Mouse (Mus musculus) liver, embryonic 14.5 days (tissue): ENCODE data around the gene Adgrl2. TPM values are rescaled to one million over a fixed set of nuclear protein-coding genes. Genes with fewer than 3 reads are reported as not detected.

Source experiments
- ATAC-seq: fragments of 200-750 bp; cut with Nextera tagmentation; 2 replicates; pipeline ENCODE4 v1.8.0; 2017; ENCODE audit warnings: moderate number of reproducible peaks, mild to moderate bottlenecking, moderate library complexity; ENCODE audit not compliant: insufficient read depth
- DNase-seq, 3 experiments: peaks; one replicate each; pipeline ENCODE4 v3.0.0-alpha.2; 2012 to 2013; ENCODE audit warnings: low read depth in 3 of 3, low spot score in 3 of 3
- H3K27ac ChIP-seq: fragments of 300-500 bp; sonication (generic); 2 replicates; pipeline ENCODE4 v1.5.1; 2014; ENCODE audit warnings: moderate library complexity, mild to moderate bottlenecking, control low read depth, inconsistent platforms
- H3K27me3 ChIP-seq: fragments of 300-500 bp; sonication (generic); 2 replicates; pipeline ENCODE4 v1.6.1; 2014; ENCODE audit warnings: mild to moderate bottlenecking, low read length, moderate library complexity; ENCODE audit not compliant: control insufficient read depth, insufficient read depth
- H3K36me3 ChIP-seq: fragments of 300-500 bp; sonication (generic); replicated peaks from 2 replicates; pipeline ENCODE4 v1.6.1; 2014; ENCODE audit warnings: low read depth; ENCODE audit not compliant: control insufficient read depth, insufficient read depth
- H3K4me1 ChIP-seq, 2 experiments: fragments of 200-500 bp in 1 of 2; fragments of 300-500 bp in 1 of 2; sonication (generic) in 1 of 2; replicated peaks; 2 replicates each; pipeline ENCODE4 v1.6.1; 2012 to 2014; ENCODE audit warnings: antibody characterized with exemption in 1 of 2, inconsistent platforms in 1 of 2, low read length in 1 of 2; ENCODE audit not compliant: control insufficient read depth in 2 of 2, insufficient read depth in 2 of 2
- H3K4me2 ChIP-seq: fragments of 300-500 bp; sonication (generic); 2 replicates; pipeline ENCODE4 v1.6.1; 2014; ENCODE audit warnings: low read depth, mild to moderate bottlenecking, control low read depth, moderate library complexity
- H3K4me3 ChIP-seq, 2 experiments: fragments of 200-500 bp in 1 of 2; fragments of 300-500 bp in 1 of 2; sonication (generic) in 1 of 2; 2 replicates each; pipeline ENCODE4 v1.5.1; 2012 to 2014; ENCODE audit warnings: low read depth in 2 of 2, low read length in 2 of 2, mild to moderate bottlenecking in 2 of 2, control low read depth in 1 of 2, inconsistent platforms in 1 of 2, moderate library complexity in 1 of 2; ENCODE audit not compliant: insufficient read depth in 1 of 2
- H3K9ac ChIP-seq: fragments of 300-500 bp; sonication (generic); replicated peaks from 2 replicates; pipeline ENCODE4 v1.6.1; 2014; ENCODE audit warnings: mild to moderate bottlenecking, control low read depth, moderate library complexity
- H3K9me3 ChIP-seq: fragments of 300-500 bp; sonication (generic); 2 replicates; pipeline ENCODE4 v1.6.1; 2016; ENCODE audit warnings: low read length, mixed read lengths; ENCODE audit not compliant: control insufficient read depth
- CTCF ChIP-seq: IDR thresholded peaks from 2 replicates; pipeline ENCODE4 v1.5.1; 2016; ENCODE audit warnings: antibody characterized with exemption, low read depth, control low read depth
- EP300 ChIP-seq: IDR thresholded peaks from 2 replicates; pipeline ENCODE4 v1.6.1; 2016; ENCODE audit warnings: antibody characterized with exemption, low read depth
- WGBS: fragments of 180-500 bp; shearing (Covaris S2); extraction: QIAGEN DNeasy Blood & Tissue Kit; methylation state at CpG from one replicate; pipeline ENCODE4 v1.1.7; 2014; ENCODE audit not compliant: insufficient replicate concordance; 5-methylcytosine and 5-hydroxymethylcytosine counted together
- polyA plus RNA-seq, 2 experiments: library from polyadenylated mRNA; depleted of rRNA in 1 of 2; stranded (reverse) in 1 of 2; unstranded in 1 of 2; fragments of >200 nt; fragmentation: Nextera tagmentation in 1 of 2; extraction: Ambion mirVana in 1 of 2; gene quantifications; 2 replicates each; pipeline versions ENCODE4 v1.2.1 to v1.2.3; 2012 to 2014

The Adgrl2 gene
- polyA plus RNA-seq, 2 experiments: 3.2 to 3.8 TPM

DNA sequence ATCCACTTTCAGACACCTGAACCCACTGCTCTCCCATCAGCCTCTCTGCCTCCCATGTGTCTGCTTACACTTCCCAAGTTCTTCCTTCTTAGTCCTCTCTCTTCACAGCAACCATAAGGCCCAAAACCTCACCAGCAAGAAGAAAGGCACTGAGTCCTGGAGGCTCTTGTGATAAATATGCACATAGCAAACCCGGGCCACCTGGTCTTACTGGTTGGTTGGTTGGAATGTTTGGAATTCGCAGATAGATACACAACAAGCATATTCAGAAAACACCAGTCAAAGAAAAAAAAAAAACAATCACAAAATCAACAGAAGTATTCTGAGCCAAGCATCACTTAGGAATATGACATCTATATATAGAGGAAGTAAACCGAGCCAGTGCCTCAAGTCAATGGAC, 64.0 kb downstream of the Adgrl2 start:
- no peak overlapping the region for H3K4me3 ChIP-seq
- DNase-seq: no peak
- H3K4me1 ChIP-seq: 0 out of 4 replicates have a peak, but pooled peaks cover 0 to 2% of the 10 kb centered on the region in 2 experiments
- H3K36me3 ChIP-seq: no peaks in the 10 kb centered on the region
- H3K27me3 ChIP-seq: no peaks in the 10 kb centered on the region
- no peak overlapping the region for H3K27ac ChIP-seq
- no peak overlapping the region for H3K9ac ChIP-seq
- no peak overlapping the region for H3K4me2 ChIP-seq
- H3K9me3 ChIP-seq: no peaks in the 10 kb centered on the region
- no peak for TF ChIP-seq CTCF
- no peak for TF ChIP-seq EP300
- 57% methylated on average over 3 of the region's 3 CpGs for WGBS
- no peak for ATAC-seq

DNA sequence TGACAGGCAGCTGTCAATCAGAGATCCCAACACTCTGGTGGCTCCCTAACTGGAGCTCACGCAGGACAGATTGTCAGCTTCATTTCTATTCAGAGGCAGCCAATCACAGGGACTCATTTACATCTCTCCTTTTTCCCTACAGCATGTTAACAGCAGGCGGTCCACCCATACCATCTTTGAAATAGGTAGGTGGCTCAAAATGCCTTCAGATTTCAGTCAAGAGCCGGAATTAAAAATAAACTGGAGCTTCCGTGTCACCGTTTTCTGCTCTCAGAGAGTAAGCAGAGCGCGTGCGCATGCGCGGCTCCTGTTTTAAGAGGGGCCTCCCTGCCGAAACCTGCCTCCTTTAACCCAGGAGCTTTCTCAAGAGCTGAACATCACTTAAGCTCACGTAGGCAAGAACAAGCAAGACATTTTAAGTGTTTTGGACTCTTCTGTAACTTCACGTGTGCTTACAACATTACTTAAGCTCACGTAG, 67.7 kb downstream of the Adgrl2 start:
- WGBS: 76% methylated on average over 14 of the region's 14 CpGs
- no peak overlapping the region for H3K4me3 ChIP-seq
- no peak for ATAC-seq

DNA sequence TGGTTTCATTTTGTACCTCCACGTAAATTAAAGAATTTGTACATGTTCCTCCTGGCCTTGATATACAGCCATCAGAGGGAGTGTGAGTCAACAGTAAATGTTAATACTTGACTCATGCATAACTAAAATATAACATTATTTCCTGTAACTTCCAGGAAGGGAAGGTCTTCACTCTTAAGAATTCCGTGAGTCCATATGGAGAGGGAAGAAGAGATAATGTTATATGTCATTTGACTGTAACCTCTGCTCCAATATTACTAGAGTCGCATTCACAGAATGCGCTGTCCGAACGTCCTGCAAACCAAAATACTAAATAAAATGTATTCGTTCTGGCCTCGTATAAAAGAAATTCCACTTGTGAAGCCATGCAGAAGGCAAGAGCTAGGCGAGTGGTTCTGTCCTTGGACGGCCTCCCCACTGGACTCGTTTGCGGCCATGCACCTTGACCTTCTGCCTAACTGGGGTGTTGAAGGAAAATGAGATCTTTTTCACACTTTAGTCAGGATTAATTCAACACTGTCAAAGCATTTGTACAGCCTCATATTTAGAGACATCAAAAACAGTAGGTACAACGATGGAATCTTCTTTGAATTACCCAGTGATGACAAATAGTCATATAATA, 68.3 kb downstream of the Adgrl2 start:
- no peak for ATAC-seq
- WGBS: 79% methylated on average over 13 of the region's 13 CpGs

More for the DNA sequence above, 67.7 kb downstream of the Adgrl2 start:
- H3K27ac ChIP-seq: no peak overlapping the region
- H3K4me2 ChIP-seq: no peak overlapping the region
- H3K9me3 ChIP-seq: no peaks in the 10 kb centered on the region
- no peak for DNase-seq
- H3K36me3 ChIP-seq: no peaks in the 10 kb centered on the region
- no peak for TF ChIP-seq CTCF
- TF ChIP-seq EP300: no peak
- no peaks in the 10 kb centered on the region for H3K27me3 ChIP-seq
- H3K9ac ChIP-seq: no peak overlapping the region
- peaks cover 0 to 2% of the 10 kb centered on the region in 2 experiments; a peak in 1 of 4 replicates for H3K4me1 ChIP-seq

DNA sequence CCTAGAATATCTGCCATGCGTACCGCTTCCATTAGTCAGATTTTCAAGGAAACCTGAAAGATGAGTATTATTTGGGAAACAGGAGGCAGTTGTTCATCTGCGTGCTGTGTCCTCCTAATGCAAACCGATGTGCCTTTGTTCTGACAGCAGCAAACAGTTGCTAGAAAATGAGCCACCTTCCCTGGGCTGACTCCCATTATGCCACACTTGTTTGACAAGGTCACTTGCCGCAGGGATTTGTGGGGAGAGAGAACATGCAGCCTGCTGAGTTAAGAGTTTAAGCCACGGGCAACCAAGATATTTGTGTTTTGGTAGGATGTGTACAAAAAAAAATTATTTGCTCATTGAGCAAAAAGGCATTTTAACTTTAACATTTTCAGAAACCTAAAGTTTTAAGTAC, 69.5 kb downstream of the Adgrl2 start:
- Histone ChIP-seq H3K9me3 (no peaks in the 10 kb centered on the region), H3K4me2 (no peak overlapping the region), H3K4me3 (no peak overlapping the region), H3K4me1 (peaks cover 0 to 5% of the 10 kb centered on the region in 2 experiments; a peak in 1 of 4 replicates), H3K27me3 (no peaks in the 10 kb centered on the region), H3K9ac (no peak overlapping the region), H3K36me3 (no peaks in the 10 kb centered on the region), H3K27ac (no peak overlapping the region)
- DNase-seq: no peak
- TF ChIP-seq EP300 (no peak), CTCF (no peak)
- WGBS: 74% methylated on average over 6 of the region's 6 CpGs
- ATAC-seq: no peak

More for the DNA sequence above, 68.3 kb downstream of the Adgrl2 start:
- H3K4me3 ChIP-seq: no peak overlapping the region
- no peak overlapping the region for H3K9ac ChIP-seq
- H3K4me2 ChIP-seq: no peak overlapping the region
- H3K9me3 ChIP-seq: no peaks in the 10 kb centered on the region
- TF ChIP-seq CTCF (no peak), EP300 (no peak)
- H3K4me1 ChIP-seq: peaks cover 0 to 2% of the 10 kb centered on the region in 2 experiments; a peak in 1 of 4 replicates
- H3K36me3 ChIP-seq: no peaks in the 10 kb centered on the region
- H3K27ac ChIP-seq: no peak overlapping the region
- DNase-seq: no peak
- no peaks in the 10 kb centered on the region for H3K27me3 ChIP-seq

GRCm38 (mm10) chr3:148918425-148918824, 71.9 kb downstream of the Adgrl2 start:
- H3K27me3 ChIP-seq: no peaks in the 10 kb centered on the region
- TF ChIP-seq EP300 (no peak), CTCF (no peak)
- H3K4me1 ChIP-seq: peaks cover 0 to 5% of the 10 kb centered on the region in 2 experiments; a peak in 1 of 4 replicates
- 17% methylated on average over 5 of the region's 5 CpGs for WGBS
- no peak overlapping the region for H3K4me2 ChIP-seq
- H3K27ac ChIP-seq: no peak overlapping the region
- H3K4me3 ChIP-seq: no peak overlapping the region
- H3K36me3 ChIP-seq: no peaks in the 10 kb centered on the region
- DNase-seq (peak in 1 of 3 experiments; percentile 22), ATAC-seq (peak; percentile 69)
- no peak overlapping the region for H3K9ac ChIP-seq
- no peaks in the 10 kb centered on the region for H3K9me3 ChIP-seq
